Mouse (Mus musculus) brain, embryonic 14.5 days (tissue): ENCODE measurements at regions not wholly inside any gene's neighbourhood (a gene's known extent, or its start where the extent isn't known, plus 50 kb on each side); places are given as distances from the start of the nearest gene placed in this dataset.

ENCODE experiments used
- DNase-seq: peaks from one replicate; pipeline ENCODE4 v3.0.0-alpha.2; 2011; ENCODE audit warnings: low read depth
- CTCF ChIP-seq: fragments of 200-500 bp; IDR thresholded peaks from 2 replicates; pipeline ENCODE4 v1.5.1; 2012; ENCODE audit warnings: inconsistent platforms, mild to moderate bottlenecking, moderate library complexity, borderline replicate concordance; ENCODE audit not compliant: insufficient read depth, insufficient read length; ENCODE audit errors: extremely low read depth
- POLR2A ChIP-seq: fragments of 200-500 bp; IDR thresholded peaks from 2 replicates; pipeline ENCODE4 v1.6.1; 2012; ENCODE audit warnings: mild to moderate bottlenecking, inconsistent platforms, borderline replicate concordance; ENCODE audit not compliant: poor library complexity, insufficient read depth, insufficient read length, severe bottlenecking; ENCODE audit errors: extremely low read depth

DNA sequence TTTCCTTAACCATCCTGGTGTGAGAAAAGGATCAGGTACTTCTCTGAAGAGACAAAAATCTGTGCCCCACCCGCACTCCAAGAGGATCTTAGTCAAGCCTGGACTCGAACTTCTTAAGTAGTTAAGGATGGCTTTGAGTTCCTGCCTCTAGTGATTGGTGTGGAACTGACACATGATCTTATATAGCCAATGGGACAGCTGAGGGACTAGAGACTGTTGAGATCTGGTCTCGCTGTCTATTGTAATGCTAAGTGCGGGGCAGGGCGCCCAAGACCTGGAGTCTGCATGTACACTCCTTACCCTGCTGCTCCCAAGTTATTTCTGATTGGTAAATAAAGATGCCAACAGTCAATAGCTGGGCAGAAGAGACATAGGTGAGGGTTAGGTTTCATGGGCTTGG lies 55.3 kb upstream of the Slc30a5 start:
- DNase-seq = no peak
- TF ChIP-seq POLR2A (no peak), CTCF (no peak)

DNA sequence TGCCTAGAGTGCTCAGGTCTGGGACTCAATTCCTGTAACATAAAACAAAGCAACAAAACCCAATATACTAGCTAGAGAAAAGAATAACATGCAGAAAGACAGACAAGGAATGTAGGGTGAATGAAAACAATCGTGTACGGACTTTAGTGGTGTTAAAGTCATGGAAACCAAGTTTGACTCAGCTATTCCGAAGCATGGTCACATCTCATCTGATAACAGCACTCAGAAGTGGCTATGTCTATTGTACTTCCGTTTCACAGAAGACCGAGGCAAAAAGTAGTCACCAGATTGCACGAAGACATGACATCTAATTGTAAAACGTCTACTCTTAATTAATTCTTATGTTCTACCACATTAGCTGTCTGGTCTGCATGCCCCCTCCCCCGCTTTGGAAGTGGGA lies 50.5 kb upstream of the Slc30a5 start:
- TF ChIP-seq POLR2A = no peak
- no peak for TF ChIP-seq CTCF
- DNase-seq = no peak
